Mouse (Mus musculus) thymus, postnatal 14 days (tissue): Measurements from ENCODE around the gene Mtf2.
"Not testable (repeated sequence)": the region's sequence is repeated elsewhere in the genome, so short reads cannot be mapped to it uniquely, and the experiment has no call there.

Experiments
- DNase-seq: peaks from one replicate; pipeline ENCODE4 v3.0.0; 2021

Mtf2 gene

DNA sequence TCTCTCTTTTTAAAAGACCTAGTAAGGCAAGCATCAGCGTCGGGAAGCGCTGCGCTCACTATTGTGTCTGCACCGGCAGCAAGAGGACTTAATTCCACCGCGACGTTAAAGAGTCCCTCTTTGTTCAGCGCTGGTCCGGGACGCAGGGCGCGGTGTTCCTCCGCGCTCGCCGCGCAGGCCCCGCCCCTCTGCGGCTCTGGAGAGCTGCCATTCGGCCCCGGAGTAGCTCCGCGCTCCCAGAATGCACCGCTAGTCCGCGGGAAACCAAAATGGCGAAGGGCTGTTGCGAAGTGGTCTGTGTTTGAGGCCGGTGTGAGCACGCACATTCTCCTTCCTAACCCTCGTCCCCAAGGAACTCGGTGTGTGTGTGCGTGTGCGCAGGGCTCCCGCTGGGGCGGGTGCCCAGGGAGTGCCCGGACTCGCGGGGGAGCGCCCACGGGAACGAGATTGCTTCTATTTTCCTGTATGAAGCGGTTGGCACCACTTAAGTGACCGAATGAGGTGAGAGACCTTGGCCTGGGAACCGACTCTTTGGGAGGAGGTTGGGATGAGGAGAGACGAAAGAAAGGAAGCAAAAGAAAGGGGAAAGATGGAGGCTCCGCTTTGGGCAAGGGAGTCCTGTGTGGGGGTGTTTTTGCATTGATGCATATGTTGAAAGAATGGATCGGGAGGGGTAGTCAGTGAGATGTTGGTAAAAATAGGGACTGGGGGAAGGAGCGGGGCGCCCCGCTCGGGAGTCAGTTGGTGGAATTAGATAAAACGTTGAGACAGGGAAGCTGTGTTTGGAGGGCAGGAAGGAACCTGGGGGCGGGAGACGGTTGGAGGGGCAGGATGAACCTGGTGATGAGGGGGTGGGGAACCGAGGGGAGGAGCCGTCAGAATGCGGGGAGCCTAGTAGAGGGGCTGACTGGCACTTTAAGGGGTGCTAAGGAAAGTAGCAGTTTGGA, at the start of gene Mtf2:
Mtf2 (plus strand) TSS at position 210 of the 947 bp plus-strand sequence.
- peak; percentile 97 for DNase-seq

DNA sequence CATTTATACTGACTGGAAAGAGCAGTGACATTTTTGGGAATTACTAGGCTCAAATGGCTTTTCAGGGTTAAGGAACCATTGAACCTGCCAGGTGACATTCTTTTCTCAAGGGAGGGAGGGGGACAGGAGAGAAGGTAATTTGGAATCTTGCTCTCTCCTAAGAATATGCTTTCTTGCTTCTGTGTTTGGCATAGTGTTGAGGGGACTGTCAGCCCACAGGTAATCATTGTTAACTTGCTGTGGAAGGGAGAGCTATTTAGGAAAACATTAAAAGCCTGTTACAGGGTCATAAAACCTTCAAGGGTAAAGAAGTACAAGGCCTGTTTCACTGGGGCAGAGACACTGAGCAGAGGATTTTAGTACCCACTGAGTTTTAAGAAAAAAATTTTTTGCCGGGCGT, 48.2 kb upstream of the Mtf2 start:
- no peak for DNase-seq

DNA sequence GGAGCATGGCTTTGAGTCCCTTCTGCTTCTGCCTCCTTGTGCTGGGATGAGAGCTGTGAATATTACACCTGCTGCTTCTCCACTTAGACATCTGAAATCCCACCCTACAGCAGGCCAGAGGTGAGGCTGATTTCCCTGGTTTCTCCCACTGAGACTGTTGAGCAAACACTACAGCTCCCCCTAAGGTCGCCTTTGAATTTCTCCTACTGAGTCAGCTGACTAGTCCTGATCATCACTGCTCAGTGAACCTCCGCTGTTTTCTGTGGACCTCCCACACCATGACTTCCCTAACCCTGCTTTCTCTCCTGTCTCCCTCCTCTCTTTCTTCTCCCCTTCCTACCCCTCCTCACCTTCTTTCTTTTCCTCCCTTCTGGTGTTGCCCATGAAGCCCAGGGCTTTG, 46.1 kb upstream of the Mtf2 start:
- no peak for DNase-seq

DNA sequence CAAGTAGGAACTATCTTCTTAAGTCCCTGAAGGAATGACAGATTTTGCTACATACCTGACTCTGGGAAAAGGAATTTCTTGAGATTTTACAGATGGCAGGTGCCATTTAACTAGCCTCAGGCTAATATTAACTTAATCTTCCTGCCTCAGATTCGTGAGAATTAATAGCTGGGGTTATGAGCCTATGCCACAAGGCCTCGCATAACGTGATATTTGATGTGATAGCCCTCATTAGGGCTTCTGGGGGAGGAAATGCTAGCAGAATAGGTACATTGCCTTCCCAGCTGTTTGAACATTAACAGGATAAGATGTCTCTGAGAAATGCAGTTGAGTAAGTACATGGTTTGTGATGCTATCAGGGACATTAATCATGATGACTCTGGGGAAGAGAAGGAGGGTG, 44.1 kb upstream of the Mtf2 start:
- DNase-seq = no peak

DNA sequence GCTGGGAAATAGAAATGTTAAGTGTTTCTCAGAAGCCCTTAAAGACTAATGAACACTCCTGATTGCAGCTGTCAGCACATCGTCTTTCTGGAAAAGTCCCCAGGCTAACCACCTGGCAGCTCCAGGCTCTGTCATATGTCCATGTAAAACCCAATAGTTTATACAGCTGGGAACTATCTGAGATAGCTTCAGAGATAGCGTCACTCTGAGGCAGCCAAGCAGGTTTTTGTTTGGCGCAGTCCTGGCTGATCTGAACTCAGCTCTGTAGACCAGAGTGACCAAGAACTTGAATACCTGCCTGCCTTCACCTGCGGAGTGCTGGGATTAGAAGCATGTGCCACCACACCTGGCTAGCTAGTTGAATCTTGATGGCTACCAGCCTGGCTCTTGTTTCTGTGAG, 37.2 kb upstream of the Mtf2 start:
- DNase-seq = no peak

DNA sequence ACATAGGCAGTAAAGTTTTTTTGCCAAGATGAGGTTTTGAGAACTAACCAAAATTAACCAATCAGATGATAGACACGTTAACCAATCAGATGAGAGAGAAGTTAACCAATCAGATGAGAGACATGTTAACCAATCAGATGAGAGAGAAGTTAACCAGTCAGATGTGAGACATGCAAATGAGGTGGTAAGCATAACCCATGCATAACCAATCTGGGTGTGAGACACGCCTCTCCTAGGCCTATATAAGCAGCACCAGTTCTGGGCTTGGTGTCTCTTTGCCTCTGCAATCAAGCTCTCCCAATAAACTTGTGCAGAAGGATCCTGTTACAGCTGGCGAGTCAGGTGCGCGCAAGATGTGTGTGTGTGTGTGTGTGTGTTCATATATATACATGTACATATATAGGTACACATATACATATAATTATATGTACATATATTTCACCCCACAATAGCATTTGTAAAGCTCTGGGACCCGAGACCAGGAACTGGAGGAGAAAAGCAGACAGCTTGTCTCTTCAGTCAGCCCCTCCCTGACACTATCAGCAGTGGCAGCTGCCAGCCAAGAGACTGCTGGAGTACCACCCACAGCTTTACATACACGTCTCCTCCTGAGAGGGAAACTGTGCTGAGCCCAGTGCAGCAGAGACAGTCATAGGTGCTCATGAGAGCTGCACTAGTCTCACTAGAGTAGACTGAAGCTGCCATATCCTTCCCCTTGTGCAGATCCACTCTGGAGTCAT, 36.5 kb upstream of the Mtf2 start:
- DNase-seq = not testable (repeated sequence)

DNA sequence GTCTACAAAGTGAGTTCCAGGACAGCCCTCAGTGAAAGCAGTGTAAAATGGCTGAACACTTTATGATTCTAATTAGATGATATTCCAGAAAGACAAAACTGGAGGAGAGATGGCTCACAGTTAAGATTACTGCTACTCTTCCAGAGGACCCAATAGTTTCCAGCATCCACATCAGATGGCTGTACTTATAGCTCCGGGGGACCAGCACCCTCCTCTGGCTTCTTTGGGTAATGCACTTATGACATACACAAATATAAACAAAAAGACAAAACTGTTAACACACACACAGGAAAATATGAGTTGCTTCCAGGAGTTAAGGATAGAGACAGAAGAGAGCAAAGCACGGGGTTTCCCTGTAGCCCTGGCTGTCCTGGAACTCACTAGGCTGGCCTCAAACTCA, 35.5 kb upstream of the Mtf2 start:
- DNase-seq = no peak

DNA sequence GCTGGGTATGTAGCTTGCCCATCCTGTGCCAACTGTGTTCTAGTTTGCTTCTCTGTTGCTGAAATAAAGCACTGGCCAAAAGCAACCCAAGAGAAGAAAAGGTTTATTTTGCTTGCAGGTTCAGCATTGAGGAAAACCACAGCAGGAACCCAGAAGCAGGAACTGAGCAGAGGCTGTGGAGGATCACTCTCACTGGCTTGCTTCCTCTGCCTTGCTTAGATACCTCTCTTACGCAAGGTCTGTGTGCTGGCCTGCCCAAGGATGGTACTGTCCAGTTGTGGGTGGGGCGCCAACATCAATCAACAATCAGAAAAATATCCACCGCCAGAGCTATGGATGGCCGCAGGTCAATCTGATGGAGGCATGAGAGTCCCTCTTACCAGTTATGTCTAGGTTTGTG, 34.2 kb upstream of the Mtf2 start:
- no peak for DNase-seq

DNA sequence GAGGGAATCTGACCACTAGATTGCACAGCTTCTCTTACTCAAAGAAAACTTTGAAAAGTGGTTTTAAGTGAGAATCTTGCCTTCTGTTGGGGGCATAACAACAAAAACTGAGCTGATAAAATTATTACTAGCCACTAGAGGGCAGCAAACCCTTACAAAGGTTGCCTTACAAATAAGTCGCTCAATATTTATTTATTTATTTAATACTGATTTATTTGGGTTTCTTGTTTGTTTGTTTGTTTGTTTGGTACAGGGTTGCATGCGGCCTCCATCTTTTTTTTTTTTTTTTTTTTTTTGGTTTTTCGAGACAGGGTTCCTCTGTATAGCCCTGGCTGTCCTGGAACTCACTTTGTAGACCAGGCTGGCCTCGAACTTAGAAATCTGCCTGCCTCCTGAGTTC, 31.3 kb upstream of the Mtf2 start:
- peak; percentile 51 for DNase-seq

DNA sequence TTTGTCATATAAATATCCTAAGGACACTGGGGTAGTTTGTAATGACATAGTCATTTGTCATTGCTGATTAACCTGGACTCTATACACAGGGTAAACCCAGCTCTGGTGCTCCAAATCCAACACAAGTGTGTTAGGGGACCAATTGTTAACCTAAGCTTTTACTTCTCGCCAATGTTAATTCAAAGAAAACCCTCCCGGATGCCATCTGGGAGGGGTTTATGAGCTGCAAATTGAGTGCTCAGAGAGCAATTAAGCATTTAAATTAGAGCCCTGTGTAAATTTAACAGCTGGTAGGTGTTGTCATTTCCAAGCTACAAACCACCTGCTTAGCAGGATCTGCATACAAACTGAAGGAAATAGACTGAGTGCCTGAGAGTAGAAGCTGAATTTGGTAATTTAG, 30.0 kb upstream of the Mtf2 start:
- DNase-seq = no peak

DNA sequence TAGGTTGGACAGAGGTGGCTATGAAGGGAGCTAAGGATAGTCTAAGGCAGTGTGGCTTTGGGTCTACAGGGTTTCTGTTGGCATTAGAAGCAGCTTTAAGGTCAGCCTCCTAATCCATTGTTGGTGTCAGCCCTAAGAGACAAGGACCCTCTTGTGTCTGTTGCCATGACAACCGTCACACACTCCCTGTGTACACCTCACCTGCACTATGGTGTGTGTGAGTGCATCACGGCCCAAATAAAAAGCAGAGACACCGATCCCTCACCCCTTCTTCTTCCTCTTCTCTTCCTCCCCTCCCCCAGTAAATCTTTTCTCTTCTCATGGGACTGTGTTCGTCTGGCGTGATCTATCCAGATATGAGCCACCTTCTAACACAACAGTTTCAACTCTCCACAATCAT, 23.4 kb upstream of the Mtf2 start:
- no peak for DNase-seq

DNA sequence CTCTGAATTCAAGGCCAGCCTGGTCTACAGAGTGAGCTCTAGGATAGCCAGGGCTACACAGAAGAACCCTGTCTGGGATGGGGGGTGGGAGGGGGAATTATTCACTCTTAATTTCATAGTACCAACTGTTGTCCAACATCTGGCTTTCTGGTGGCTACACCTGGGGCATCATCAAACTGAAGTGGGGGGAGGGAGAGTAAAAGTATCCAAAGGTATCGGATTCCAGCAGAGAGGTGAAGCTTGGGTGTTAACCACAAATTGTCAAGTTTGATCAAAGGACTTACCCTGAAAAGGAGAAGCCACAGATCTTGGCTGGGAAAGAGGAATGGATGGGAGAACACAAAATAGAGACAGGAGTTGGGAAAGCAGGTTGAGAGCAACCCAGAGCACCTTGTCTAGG, 21.6 kb upstream of the Mtf2 start:
- no peak for DNase-seq

DNA sequence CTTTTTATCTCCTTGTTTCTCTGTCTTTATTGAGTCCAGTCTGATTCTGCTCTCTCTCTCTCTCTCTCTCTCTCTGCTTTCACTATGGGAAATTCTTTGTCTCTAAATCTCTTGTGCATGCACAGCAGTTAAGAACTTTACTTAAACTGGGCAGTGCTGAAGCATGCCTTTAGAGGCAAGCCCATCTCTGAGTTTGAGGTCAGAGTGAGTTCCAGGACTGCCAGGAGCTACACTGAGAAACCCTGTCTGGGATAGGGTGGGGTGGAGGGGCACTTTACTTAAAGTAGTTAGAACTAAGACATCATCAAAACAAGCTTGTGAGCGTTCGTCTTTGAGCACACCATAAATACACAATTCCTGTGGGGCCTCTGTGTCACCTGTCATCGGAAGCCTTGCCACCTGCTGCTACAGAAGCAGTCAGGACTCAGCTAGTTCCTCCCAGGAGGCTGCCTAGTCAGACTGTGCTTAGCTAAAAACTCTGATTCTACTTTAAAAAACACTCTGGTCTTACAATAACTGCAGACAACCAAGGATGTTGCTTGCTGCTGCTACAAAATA, 15.7 kb upstream of the Mtf2 start:
- peak; percentile 68 for DNase-seq

DNA sequence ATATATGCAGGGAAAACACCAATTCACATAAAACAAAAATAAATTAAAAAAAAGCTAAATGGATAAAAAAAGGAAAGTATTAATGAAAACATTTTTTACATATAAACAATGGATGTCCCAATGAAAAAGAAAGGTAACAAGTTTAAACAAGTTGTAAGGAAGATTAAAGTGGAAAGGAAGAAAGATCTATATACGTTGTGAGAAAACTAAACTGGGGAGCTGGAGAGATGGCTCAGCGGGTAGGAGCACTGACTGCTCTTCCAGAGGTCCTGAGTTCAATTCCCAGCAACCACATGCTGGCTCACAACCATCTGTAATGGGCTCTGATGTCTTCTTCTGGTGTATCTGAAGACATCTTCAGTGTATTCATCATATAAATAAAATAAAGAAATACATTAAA, 14.4 kb upstream of the Mtf2 start:
- no peak for DNase-seq

DNA sequence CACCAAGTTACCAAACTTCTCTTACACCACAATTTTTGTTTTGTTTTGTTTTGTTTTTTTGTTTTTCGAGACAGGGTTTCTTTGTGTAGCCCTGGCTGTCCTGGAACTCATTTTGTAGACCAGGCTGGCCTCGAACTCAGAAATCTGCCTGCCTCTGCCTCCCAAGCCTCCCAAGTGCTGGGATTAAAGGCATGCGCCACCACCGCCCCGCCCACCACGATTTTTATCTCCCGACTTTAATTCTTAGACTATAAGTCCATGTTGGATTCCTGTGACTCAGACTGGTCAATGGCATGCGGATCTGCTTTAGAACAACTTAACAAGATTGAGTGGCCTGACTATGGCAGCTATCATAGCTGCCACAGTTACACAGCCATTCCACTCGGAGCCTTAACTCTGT, 13.7 kb upstream of the Mtf2 start:
- not testable (repeated sequence) for DNase-seq

DNA sequence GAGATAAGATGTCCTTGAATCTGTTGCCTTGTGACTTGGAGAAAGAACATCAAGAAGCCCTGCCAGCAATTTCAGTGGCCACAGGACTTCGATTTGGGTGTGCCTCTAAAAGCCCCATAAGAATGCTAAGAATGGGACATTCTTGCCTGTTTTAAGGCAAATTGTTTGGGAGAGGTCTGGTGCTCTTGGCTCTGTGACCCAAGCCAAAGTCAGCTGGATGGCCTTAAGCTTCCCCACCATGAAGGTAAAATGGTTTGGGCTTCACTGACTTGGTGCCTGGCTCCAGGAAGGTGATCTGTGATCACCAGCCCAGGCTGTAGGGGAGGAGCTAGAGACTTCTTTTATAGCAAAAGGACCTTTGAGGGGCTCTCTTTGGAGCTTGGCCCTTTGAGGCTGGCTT, 13.3 kb upstream of the Mtf2 start:
- no peak for DNase-seq

DNA sequence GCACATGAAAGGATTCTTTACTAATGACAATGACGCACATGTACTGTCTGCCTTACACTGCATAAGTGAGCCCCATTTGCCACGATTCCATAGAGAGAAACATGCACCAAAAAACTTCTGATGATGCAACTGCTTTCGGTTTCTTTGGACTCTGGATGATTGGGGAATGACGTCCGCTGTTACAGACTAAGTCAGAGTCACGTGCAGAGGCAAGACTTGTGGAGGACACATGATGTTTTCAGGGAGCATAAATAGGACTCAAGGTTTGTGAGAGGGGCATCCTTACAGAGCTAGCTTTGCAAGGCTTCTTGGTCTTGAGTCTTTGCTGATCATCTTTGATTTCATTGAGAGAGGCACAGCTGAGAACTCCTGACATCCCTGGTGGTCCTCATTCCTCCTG, 11.9 kb upstream of the Mtf2 start:
- DNase-seq = no peak

DNA sequence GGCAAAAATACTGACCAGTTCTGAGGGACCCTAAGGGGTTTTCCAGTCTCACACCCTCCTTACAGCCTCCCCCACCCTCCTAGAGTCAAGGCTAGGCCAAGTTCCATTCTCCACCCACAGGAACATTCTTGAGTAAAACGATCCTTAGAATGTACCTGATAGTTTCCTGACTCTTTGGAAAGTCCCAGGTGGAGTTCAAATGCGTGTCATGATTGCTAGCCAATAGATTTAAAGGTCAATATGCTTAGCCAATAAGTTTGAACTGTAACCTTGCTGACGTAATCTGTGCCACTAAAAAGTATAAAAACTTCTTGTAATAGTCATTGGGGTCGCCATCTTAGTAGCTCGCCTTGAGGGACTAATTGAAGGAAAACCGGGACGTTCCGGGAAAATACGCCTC, 5.1 kb upstream of the Mtf2 start:
- no peak for DNase-seq

DNA sequence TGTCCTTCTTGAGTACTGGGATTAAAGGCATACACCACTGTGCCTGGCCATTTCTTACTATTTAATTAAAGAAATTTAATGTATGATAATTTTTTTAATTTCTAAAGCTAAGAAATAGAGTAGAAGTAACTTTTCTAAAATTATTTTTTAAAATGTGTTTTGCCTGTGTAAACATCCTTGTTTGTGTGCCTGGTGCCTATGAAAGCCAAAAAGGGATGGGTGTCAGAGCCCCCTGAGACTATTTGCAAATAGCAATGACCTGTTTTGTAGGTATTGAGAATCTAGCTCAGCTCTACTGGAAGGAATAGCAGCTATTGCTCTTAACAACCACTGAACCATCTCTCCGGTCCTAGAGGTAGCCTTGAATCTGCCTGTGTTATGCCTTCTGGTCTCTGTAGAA, 6.8 kb downstream of the Mtf2 start:
- no peak for DNase-seq

DNA sequence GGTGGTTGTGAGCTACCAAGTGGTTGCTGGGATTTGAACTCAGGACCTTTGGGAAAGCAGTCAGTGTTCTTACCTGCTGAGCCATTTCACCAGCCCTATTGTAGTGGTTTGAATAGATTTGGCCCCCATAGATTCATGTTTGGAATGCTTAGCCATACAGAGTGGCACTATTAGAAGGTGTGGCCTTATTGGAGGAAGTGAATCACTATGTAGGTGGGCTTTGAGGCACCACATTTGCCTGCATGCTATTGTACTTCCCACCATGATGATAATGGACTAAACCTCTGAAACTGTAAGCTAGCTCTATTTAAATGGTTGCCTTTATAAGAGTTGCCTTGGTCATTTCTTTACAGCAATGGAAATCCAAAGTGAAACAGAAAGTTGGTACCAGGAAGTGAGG, 10.8 kb downstream of the Mtf2 start:
- DNase-seq = no peak

DNA sequence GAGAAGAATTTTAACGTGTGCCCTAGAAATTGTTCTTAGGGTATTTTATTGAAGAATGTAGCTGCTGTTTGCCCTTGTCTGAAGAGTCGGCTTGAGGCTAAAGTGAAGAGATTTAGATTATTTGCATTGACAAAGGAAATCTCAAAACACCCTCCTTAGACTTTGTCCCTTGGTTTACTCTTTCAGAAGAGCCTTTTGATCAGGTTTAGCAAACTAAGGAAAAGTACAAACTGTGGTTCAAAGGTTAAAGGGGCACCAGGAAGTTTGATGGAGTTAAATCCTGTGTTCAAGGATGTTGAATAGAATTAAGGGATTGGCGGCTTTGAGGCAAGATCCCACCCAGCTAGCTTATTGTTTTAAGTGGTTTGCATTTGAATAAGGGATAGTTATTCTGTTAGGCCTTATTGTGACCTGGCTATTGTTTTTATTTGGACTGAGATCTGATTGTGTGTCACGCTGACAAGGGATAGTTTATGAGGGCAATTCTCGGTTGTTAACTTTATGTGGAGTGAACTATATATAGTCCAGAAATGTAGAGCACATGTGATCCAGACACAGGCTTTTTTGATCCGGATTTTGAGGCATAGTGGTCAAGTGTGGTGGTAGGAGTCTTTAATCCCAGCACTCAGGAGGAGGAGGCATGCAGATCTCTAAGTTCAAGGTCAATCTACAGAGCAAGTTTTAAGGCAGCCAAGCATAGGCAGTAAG, 11.5 kb downstream of the Mtf2 start:
- DNase-seq = no peak

DNA sequence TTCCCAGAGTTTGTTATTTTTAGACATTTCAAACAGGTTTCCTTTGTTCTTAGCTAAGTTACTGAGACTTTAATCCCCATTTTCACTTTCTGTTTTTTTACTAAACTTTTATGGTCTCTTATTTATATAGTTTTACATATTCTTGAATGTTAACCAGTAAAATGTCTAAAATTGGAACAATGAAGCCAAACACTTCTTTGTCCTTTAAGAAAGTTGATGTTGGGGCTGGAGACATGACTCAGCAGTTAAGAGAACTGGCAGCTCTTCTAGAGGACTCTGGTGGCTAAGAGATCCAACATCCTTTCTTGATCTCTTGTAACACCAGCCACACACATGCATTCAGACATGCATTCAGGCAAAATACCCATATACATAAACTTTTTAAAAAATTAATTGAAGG, 14.1 kb downstream of the Mtf2 start:
- DNase-seq = no peak

DNA sequence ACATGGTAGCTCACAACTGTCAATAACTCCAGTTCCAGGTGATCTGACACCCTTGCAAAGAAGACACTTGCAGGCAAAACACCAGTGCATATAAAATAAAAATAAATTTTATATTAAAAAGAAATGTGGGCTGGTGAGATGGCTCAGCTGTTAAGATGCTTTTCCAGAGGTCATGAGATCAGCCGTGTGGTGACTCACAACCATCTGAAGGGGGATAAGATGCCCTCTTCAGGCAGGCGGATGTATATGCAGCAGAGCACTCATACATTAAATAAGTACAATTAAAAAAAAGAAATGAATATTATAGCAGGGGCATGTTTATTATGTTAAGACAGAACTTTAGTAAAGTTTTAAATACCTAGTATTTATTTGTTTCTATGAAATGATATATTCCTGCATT, 16.9 kb downstream of the Mtf2 start:
- DNase-seq = peak; percentile 44
